11 mouse cellular contexts compared by ENCODE assay signal in the genomic region with DNA sequence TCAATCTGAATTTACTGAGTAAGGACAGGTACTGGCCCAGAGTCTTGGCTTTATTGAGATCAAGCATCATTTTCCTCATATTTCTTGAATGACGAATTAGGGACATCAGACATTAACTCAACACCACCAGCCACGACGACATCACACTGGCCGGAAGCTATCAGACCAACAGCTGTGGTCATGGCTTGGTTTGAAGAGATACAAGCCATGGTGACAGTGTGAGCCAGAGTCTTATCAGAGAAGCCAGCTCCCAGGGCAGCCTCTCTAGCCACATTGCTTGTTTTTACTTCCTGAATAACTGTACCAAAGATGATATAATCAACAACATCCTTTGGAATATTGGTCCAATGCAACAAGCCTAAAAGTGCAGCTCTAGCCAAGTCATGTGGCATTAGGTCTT. TPM values are rescaled to one million over a fixed set of nuclear protein-coding genes. Genes with fewer than 3 reads are reported as not detected.
"Had no signal": no experiment of that assay in that cellular context is flagged by ENCODE, and none has a peak within 500 bp of the region (broad histone marks: within the 10 kb centered on the region; RNA-seq: fewer than 3 reads in every experiment).

No protein-coding gene starts in this region.

RNA-seq across cellular contexts. Expression of gene Glycam1, which starts 22.9 kb away (rescaled TPM):
- total RNA-seq: neutrophil, adult 5-6 weeks had no signal
- polyA plus RNA-seq: neural tube, embryonic 14.5 days; neural tube, embryonic 15.5 days; spleen, adult 2 months; stomach, embryonic 14.5 days; stomach, embryonic 15.5 days; stomach, embryonic 16.5 days; testis, adult 2 months; thymus, adult 2 months; thymus, postnatal 0 days; urinary bladder, adult 2 months had no signal

RNA-seq across cellular contexts. Expression of gene Ppp1r1a, which starts 49.9 kb away (rescaled TPM):
- total RNA-seq: neutrophil, adult 5-6 weeks had no signal
